Mouse (Mus musculus) neural tube, embryonic 13.5 days (tissue): ENCODE data around the gene Fam8a1. TPM values are rescaled to one million over a fixed set of nuclear protein-coding genes. Genes with fewer than 3 reads are reported as not detected.

ENCODE experiments used
- ATAC-seq: fragments of 200-750 bp; cut with Nextera tagmentation; 2 replicates; pipeline ENCODE4 v1.8.0; 2017; ENCODE audit warnings: low read depth, mild to moderate bottlenecking, moderate TSS enrichment, moderate library complexity
- H3K27ac ChIP-seq: fragments of 300-500 bp; sonication (generic); replicated peaks from 2 replicates; pipeline ENCODE4 v1.5.1; 2015; ENCODE audit warnings: moderate library complexity, mild to moderate bottlenecking, inconsistent platforms
- H3K27me3 ChIP-seq: fragments of 300-500 bp; sonication (generic); 2 replicates; pipeline ENCODE4 v1.6.1; 2015; ENCODE audit warnings: mild to moderate bottlenecking, inconsistent platforms
- H3K36me3 ChIP-seq: fragments of 300-500 bp; sonication (generic); 2 replicates; pipeline ENCODE4 v1.6.1; 2015; ENCODE audit warnings: mild to moderate bottlenecking, inconsistent platforms
- H3K4me1 ChIP-seq: fragments of 300-500 bp; sonication (generic); replicated peaks from 2 replicates; pipeline ENCODE4 v1.6.1; 2015; ENCODE audit warnings: inconsistent platforms
- H3K4me2 ChIP-seq: fragments of 300-500 bp; sonication (generic); 2 replicates; pipeline ENCODE4 v1.6.1; 2015; ENCODE audit warnings: inconsistent platforms, mild to moderate bottlenecking, moderate library complexity
- H3K4me3 ChIP-seq: fragments of 300-500 bp; sonication (generic); 2 replicates; pipeline ENCODE4 v1.5.1; 2015; ENCODE audit warnings: mild to moderate bottlenecking, inconsistent platforms
- H3K9ac ChIP-seq: fragments of 300-500 bp; sonication (generic); 2 replicates; pipeline ENCODE4 v1.6.1; 2015; ENCODE audit warnings: moderate library complexity, mild to moderate bottlenecking, inconsistent platforms
- H3K9me3 ChIP-seq: fragments of 300-500 bp; sonication (generic); 2 replicates; pipeline ENCODE4 v1.6.1; 2016; ENCODE audit warnings: inconsistent platforms
- WGBS: fragments of 180-500 bp; shearing (Covaris S2); methylation state at CpG from one replicate; pipeline ENCODE4 v1.1.7; 2015; 5-methylcytosine and 5-hydroxymethylcytosine counted together
- polyA plus RNA-seq: library from polyadenylated mRNA; unstranded; fragments of >200 nt; fragmentation: Nextera tagmentation; extraction: Ambion mirVana; gene quantifications from 2 replicates; pipeline ENCODE4 v1.2.1, GENCODE M21; 2015

Fam8a1 gene
- polyA plus RNA-seq, 1 experiment from 2014 or later, result 14.7 TPM

- Histone ChIP-seq H3K36me3 (no peaks in the 10 kb centered on the region), H3K4me1 (peaks cover 28% of the 10 kb centered on the region), H3K4me2 (peak overlapping the region; percentile 15; the same call in 1 of the 2 replicates), H3K9me3 (no peaks in the 10 kb centered on the region), H3K4me3 (no peak overlapping the region), H3K27me3 (no peaks in the 10 kb centered on the region), H3K9ac (no peak overlapping the region), H3K27ac (no peak overlapping the region)
- ATAC-seq, result no peak
Observed at GRCm38 (mm10) chr13:46724371-46724770, 55.0 kb downstream of the Fam8a1 start.

- 47% methylated on average over 2 of the region's 2 CpGs for WGBS
- Histone ChIP-seq H3K4me2 (peak overlapping the region; percentile 93), H3K27me3 (no peaks in the 10 kb centered on the region), H3K4me3 (peak overlapping the region; percentile 13; the same call in 1 of the 2 replicates), H3K4me1 (peaks cover 28% of the 10 kb centered on the region), H3K27ac (no peak overlapping the region), H3K36me3 (no peaks in the 10 kb centered on the region), H3K9ac (0 out of 2 replicates have a peak overlapping the region, but pooled peaks have one; percentile 19), H3K9me3 (no peaks in the 10 kb centered on the region)
- ATAC-seq, result no peak
Observed at GRCm38 (mm10) chr13:46725227-46725626, 55.9 kb downstream of the Fam8a1 start.

- H3K27me3 ChIP-seq, result no peaks in the 10 kb centered on the region
- no peaks in the 10 kb centered on the region for H3K36me3 ChIP-seq
- H3K27ac ChIP-seq, result peak overlapping the region; percentile 94
- no peak for ATAC-seq
- H3K9me3 ChIP-seq, result no peaks in the 10 kb centered on the region
- peak overlapping the region; percentile 100 for H3K4me3 ChIP-seq
- peak overlapping the region; percentile 95 for H3K9ac ChIP-seq
- H3K4me1 ChIP-seq, result peaks cover 28% of the 10 kb centered on the region
- H3K4me2 ChIP-seq, result peak overlapping the region; percentile 93
- WGBS, result under 1% methylated on average over 30 of the region's 30 CpGs
Observed at GRCm38 (mm10) chr13:46726288-46727037, 57.1 kb downstream of the Fam8a1 start.

GRCm38 (mm10) chr13:46727038-46727836, 57.9 kb downstream of the Fam8a1 start:
- H3K4me3 ChIP-seq, result peak overlapping the region; percentile 100
- no peaks in the 10 kb centered on the region for H3K36me3 ChIP-seq
- H3K4me1 ChIP-seq, result peaks cover 28% of the 10 kb centered on the region
- peak; percentile 82 for ATAC-seq
- peak overlapping the region; percentile 93 for H3K4me2 ChIP-seq
- WGBS, result under 1% methylated on average over 85 of the region's 85 CpGs
- H3K27ac ChIP-seq, result peak overlapping the region; percentile 94
- peak overlapping the region; percentile 95 for H3K9ac ChIP-seq
- no peaks in the 10 kb centered on the region for H3K9me3 ChIP-seq
- H3K27me3 ChIP-seq, result no peaks in the 10 kb centered on the region

Other genes with a start within 250 kb of the Fam8a1 start
- gene Cap2, start 167.7 kb upstream of the Fam8a1 start, polyA plus RNA-seq, result 4.3 and 8.7 TPM in 2 replicates
- gene Nup153, start 58.4 kb downstream of the Fam8a1 start, polyA plus RNA-seq, result 17.8 and 21.9 TPM in 2 replicates